Mouse (Mus musculus) testis, adult 2 months (tissue): Measurements from ENCODE around the gene Zfp628.

ENCODE experiments used
- CTCF ChIP-seq: fragments of 200-500 bp; IDR thresholded peaks from 2 replicates; pipeline ENCODE4 v1.5.1; 2012; ENCODE audit warnings: low read depth, mild to moderate bottlenecking, inconsistent platforms, low read length, moderate library complexity; ENCODE audit not compliant: control insufficient read depth, insufficient read depth, insufficient replicate concordance
- POLR2A ChIP-seq: fragments of 200-500 bp; IDR thresholded peaks from 2 replicates; pipeline ENCODE4 v1.6.1; 2012; ENCODE audit warnings: low read depth, mild to moderate bottlenecking, inconsistent platforms, low read length, moderate library complexity; ENCODE audit not compliant: control insufficient read depth

- peak; percentile 25; the same call in 1 of the 2 replicates for TF ChIP-seq CTCF
- TF ChIP-seq POLR2A: 0 out of 2 replicates have a peak, but pooled peaks have one; percentile 10
Measured at GRCm38 (mm10) chr7:4923586-4924364, 8.8 kb downstream of the Zfp628 start.
